Mouse (Mus musculus): ENCODE measurements around the gene Arl1.

DNA sequence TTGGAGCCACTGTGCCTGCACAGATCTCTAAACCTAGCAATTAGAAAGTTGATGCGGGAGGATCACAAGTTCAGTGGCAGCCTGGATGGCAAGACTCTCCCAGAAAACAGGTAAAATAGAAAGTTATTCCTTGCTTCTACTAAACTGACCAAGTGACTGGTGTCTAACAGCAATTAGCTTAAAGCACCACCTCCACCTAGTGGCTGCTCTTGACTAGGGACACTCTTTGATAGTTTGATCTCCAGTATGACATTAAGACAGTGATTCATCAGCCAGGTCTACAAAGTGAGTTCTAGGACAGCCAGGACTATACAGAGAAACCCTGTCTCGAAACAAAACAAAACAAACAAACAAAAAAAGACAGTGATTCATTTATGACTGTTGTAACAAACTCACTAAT, 5.3 kb upstream of the Arl1 start:
- no peak for TF ChIP-seq POLR2A (IDR thresholded peaks at IDR 0.05; ENCODE audit: low read depth, low read length)
- 0 out of 2 replicates have a peak, but pooled peaks have one; percentile 17 for TF ChIP-seq CTCF (conservative IDR thresholded peaks at IDR 0.05; ENCODE audit: insufficient read depth, insufficient read length, low read depth, low read length)

All from kidney, adult 2 months (tissue).